Mouse (Mus musculus) splenic B cell, adult 2 months (primary cell): ENCODE data around the gene Ppp1r36.
"Not testable (repeated sequence)": the region's sequence is repeated elsewhere in the genome, so short reads cannot be mapped to it uniquely, and the experiment has no call there.

Experiments used
- DNase-seq: peaks from one replicate; pipeline ENCODE4 v3.0.0-alpha.2; 2011; ENCODE audit warnings: low read depth, low spot score
- H3K27me3 ChIP-seq: 2 replicates; pipeline ENCODE4 v1.6.1; 2012; ENCODE audit warnings: mild to moderate bottlenecking, low read length, moderate library complexity, mixed read lengths; ENCODE audit not compliant: control insufficient read depth, poor library complexity, insufficient read depth, severe bottlenecking
- H3K36me3 ChIP-seq: 2 replicates; pipeline ENCODE4 v1.6.1; 2012; ENCODE audit warnings: mild to moderate bottlenecking, low read length, moderate library complexity, mixed read lengths; ENCODE audit not compliant: control insufficient read depth, poor library complexity, insufficient read depth, severe bottlenecking

Ppp1r36 gene

DNA sequence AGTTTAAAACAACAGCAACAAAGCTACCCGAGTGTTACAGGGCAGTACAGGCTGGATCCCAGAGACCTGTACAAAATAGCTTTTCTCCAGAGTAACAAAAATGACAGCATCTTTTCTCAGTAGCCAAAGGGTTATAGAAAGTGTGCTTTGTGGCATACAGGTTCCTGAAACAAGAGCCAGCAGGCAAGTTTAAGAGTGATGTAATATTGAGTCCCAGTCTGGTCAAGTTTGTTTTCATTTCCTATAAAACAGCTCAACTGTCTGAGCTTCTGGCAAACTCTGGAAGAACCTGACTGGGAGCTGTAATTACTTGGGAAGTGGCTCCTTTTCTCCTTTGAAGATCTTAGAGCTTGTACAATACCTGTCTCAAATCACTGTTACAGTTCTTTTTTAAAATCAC lies 10.2 kb upstream of the Ppp1r36 start:
- DNase-seq, result no peak
- no peaks in the 10 kb centered on the region for H3K36me3 ChIP-seq
- no peaks in the 10 kb centered on the region for H3K27me3 ChIP-seq

GRCm38 (mm10) chr12:76409166-76409565 lies 8.2 kb upstream of the Ppp1r36 start:
- Histone ChIP-seq H3K27me3 (no peaks in the 10 kb centered on the region), H3K36me3 (no peaks in the 10 kb centered on the region)
- DNase-seq, result no peak

- no peaks in the 10 kb centered on the region for H3K27me3 ChIP-seq
- no peaks in the 10 kb centered on the region for H3K36me3 ChIP-seq
- DNase-seq, result peak; percentile 53
Observed at GRCm38 (mm10) chr12:76415383-76416010, 1.8 kb upstream of the Ppp1r36 start.

- Histone ChIP-seq H3K27me3 (no peaks in the 10 kb centered on the region), H3K36me3 (no peaks in the 10 kb centered on the region)
- DNase-seq, result no peak
Observed at GRCm38 (mm10) chr12:76418346-76418745, 1.0 kb downstream of the Ppp1r36 start.

- Histone ChIP-seq H3K27me3 (no peaks in the 10 kb centered on the region), H3K36me3 (no peaks in the 10 kb centered on the region)
- DNase-seq, result no peak
Observed at GRCm38 (mm10) chr12:76425256-76425655, 7.9 kb downstream of the Ppp1r36 start.

GRCm38 (mm10) chr12:76427546-76427945 lies 10.2 kb downstream of the Ppp1r36 start:
- Histone ChIP-seq H3K36me3 (no peaks in the 10 kb centered on the region), H3K27me3 (no peaks in the 10 kb centered on the region)
- DNase-seq, result no peak

DNA sequence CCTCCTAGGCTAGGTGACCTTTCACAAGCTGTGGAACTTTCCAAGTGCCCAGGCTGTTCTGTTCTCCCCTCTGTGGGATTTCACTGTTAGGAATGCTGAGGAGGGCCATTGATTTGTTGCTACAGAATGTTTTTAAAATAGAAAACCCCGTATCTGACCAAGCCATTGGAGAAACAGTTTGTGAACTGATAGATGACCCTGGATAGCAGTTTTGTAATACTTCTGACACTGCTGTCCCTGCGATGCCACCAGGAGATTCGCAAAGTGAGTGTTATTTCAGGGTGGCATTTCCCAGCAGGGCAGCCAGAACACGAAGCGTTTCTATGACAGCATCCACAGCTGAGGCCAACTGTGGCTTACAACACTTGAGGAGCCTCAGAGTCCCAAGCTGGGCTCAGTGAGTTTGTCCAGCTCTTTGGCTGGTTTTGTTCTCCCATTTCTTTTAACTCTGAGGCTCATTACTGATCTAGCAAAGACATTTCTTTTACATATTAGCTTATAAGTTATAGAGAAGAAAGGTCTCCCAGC lies 13.6 kb downstream of the Ppp1r36 start:
- H3K27me3 ChIP-seq, result no peaks in the 10 kb centered on the region
- no peak for DNase-seq
- H3K36me3 ChIP-seq, result no peaks in the 10 kb centered on the region

DNA sequence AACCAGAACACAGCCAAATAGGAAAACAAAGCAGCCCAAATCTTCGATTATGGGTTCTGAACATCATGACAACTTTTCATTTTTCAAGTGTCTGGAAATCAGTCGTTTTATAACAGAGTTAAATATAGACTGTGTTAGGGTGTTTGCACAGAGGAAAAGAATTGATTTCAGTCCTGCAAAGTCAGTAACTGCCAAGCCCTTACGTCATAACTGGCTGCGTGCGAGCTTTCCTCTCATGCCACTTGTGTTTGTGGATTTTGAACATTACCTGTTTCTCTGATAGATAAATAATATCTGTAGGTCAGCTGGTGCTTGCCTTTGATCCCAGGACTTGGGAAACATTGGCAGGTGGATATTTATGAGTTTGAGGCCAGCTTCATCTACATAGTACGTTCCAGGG lies 14.1 kb downstream of the Ppp1r36 start:
- H3K36me3 ChIP-seq, result no peaks in the 10 kb centered on the region
- no peak for DNase-seq

GRCm38 (mm10) chr12:76434111-76434510 lies 16.8 kb downstream of the Ppp1r36 start:
- Histone ChIP-seq H3K27me3 (no peaks in the 10 kb centered on the region), H3K36me3 (no peaks in the 10 kb centered on the region)
- DNase-seq, result no peak

More for the DNA sequence above, 14.1 kb downstream of the Ppp1r36 start:
- no peaks in the 10 kb centered on the region for H3K27me3 ChIP-seq

GRCm38 (mm10) chr12:76435084-76435483 lies 17.7 kb downstream of the Ppp1r36 start:
- Histone ChIP-seq H3K36me3 (no peaks in the 10 kb centered on the region), H3K27me3 (no peaks in the 10 kb centered on the region)
- DNase-seq, result no peak

DNA sequence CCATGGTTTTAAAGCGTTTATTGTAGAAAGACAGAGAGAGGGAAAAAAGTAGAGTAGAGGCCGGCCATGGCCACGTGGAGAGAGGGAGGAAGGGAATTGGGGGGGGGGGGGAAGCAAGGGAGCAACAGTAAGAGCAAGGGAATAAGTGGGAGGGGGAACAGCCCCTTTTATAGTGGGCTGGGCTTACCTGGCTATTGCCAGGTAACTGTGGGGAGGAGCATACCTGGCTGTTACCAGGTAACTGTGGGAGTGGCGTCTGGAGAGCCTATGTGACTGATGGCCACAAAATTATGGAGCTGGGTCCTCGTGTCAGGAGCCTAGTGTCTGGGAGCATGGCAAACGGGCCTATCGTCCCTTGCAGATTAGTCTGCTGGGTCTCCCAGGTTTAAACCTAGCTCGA lies 18.2 kb downstream of the Ppp1r36 start:
- no peaks in the 10 kb centered on the region for H3K36me3 ChIP-seq
- H3K27me3 ChIP-seq, result no peaks in the 10 kb centered on the region
- no peak for DNase-seq

DNA sequence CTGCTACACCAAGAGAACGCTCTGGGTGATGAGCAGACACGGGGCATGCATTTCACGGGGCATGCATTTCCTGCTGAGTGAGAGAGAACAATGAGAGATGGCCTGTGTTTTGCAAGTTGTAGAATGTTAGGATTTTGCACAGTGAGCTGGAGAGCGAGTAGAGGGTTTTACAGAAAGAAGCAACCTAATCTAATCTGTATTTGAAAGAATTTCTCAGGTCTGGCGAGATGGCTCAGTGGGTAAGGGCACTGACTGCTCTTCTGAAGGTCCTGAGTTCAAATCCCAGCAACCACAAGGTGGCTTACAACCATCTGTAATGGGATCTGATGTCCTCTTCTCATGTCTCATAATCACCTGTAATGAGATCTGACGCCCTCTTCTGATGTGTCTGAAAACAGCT lies 26.1 kb downstream of the Ppp1r36 start:
- DNase-seq, H3K27me3 ChIP-seq, H3K36me3 ChIP-seq: not testable (repeated sequence)

- DNase-seq, result peak; percentile 27
- H3K36me3 ChIP-seq, result no peaks in the 10 kb centered on the region
- no peaks in the 10 kb centered on the region for H3K27me3 ChIP-seq
Observed at GRCm38 (mm10) chr12:76444359-76444772, 27.0 kb downstream of the Ppp1r36 start.

GRCm38 (mm10) chr12:76444862-76445261 lies 27.5 kb downstream of the Ppp1r36 start:
- Histone ChIP-seq H3K36me3 (no peaks in the 10 kb centered on the region), H3K27me3 (no peaks in the 10 kb centered on the region)
- DNase-seq, result no peak

DNA sequence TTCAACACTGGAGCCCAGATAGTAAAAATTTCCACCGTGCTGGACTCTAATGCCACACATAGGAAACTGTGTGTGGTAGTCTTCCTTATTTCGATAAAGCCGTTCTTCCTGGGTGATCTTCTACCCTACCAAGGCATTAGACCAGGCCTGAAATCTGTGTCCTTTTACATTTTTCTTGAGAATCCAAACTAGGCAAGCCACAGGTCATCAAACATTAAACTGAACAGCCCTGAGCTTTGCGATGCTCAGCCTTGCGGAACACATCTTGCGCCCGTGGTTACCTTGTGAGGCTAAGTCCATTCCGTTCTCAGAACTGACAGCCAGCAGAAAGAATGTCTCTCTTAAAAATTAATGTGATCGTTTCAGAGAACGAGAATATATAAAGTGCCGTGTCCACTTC lies 28.9 kb downstream of the Ppp1r36 start:
- H3K27me3 ChIP-seq, result no peaks in the 10 kb centered on the region
- H3K36me3 ChIP-seq, result no peaks in the 10 kb centered on the region
- DNase-seq, result no peak

DNA sequence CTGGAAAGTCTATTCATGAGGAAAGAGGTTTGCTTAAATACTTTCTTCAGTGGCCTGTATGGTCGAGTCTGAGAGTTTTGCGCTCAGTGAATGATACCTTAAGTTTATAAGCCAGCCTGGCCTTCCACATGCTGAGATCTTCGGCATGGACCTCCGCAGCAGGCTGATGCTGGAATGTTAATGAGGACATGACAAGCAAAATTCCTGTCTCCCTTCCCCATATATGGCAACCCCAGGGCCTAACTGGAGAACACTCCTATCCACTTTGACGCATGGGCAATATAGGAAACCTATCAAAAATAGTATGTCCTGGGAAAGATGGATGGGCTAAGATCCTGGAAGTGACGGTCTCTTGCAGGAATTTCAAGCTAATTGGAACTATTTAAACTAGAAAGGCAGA lies 30.8 kb downstream of the Ppp1r36 start:
- Histone ChIP-seq H3K27me3 (no peaks in the 10 kb centered on the region), H3K36me3 (no peaks in the 10 kb centered on the region)
- no peak for DNase-seq
